Mouse (Mus musculus) forebrain, embryonic 11.5 days (tissue): ENCODE measurements around the gene Zfhx3. TPM values are rescaled to one million over a fixed set of nuclear protein-coding genes. Genes with fewer than 3 reads are reported as not detected.

Experiments used
- ATAC-seq: fragments of 200-750 bp; cut with Nextera tagmentation; replicated peaks from 2 replicates; pipeline ENCODE4 v1.8.0; 2017; ENCODE audit warnings: moderate TSS enrichment; ENCODE audit not compliant: low FRiP score
- DNase-seq: peaks from one replicate; pipeline ENCODE4 v3.0.0-alpha.2; 2017; ENCODE audit warnings: low spot score
- H3K27ac ChIP-seq: fragments of 300-500 bp; sonication (generic); 2 replicates; pipeline ENCODE4 v1.5.1; 2014; ENCODE audit warnings: low read depth, low read length
- H3K27me3 ChIP-seq: fragments of 300-500 bp; sonication (generic); 2 replicates; pipeline ENCODE4 v1.6.1; 2014; ENCODE audit warnings: mild to moderate bottlenecking, low read length, mixed read lengths; ENCODE audit not compliant: control insufficient read depth, insufficient read depth
- H3K36me3 ChIP-seq: fragments of 300-500 bp; sonication (generic); 2 replicates; pipeline ENCODE4 v1.6.1; 2014; ENCODE audit warnings: mild to moderate bottlenecking, low read length, moderate library complexity, mixed read lengths; ENCODE audit not compliant: control insufficient read depth, insufficient read depth
- H3K4me1 ChIP-seq: fragments of 300-500 bp; sonication (generic); replicated peaks from 2 replicates; pipeline ENCODE4 v1.6.1; 2014; ENCODE audit warnings: low read length, mixed read lengths; ENCODE audit not compliant: control insufficient read depth, insufficient read depth
- H3K4me2 ChIP-seq: fragments of 300-500 bp; sonication (generic); 2 replicates; pipeline ENCODE4 v1.6.1; 2014; ENCODE audit warnings: low read depth, mild to moderate bottlenecking, low read length, moderate library complexity, mixed read lengths; ENCODE audit not compliant: severe bottlenecking
- H3K4me3 ChIP-seq: fragments of 300-500 bp; sonication (generic); 2 replicates; pipeline ENCODE4 v1.5.1; 2014; ENCODE audit warnings: low read depth, low read length
- H3K9ac ChIP-seq: fragments of 300-500 bp; sonication (generic); 2 replicates; pipeline ENCODE4 v1.6.1; 2014; ENCODE audit warnings: low read length
- H3K9me3 ChIP-seq: fragments of 300-500 bp; sonication (generic); 2 replicates; pipeline ENCODE4 v1.6.1; 2016; ENCODE audit warnings: low read length, mixed read lengths; ENCODE audit not compliant: control insufficient read depth
- WGBS: fragments of 180-500 bp; shearing (Covaris S2); extraction: QIAGEN DNeasy Blood & Tissue Kit; methylation state at CpG from one replicate; pipeline ENCODE4 v1.1.7; 2014; 5-methylcytosine and 5-hydroxymethylcytosine counted together
- microRNA-seq: library from miRNA; unstranded; fragments of <30 nt; microRNA quantifications from one replicate; pipeline ENCODE4, GENCODE M21; 2016; ENCODE audit not compliant: insufficient number of aligned reads
- polyA plus RNA-seq: library from polyadenylated mRNA; unstranded; fragments of >200 nt; fragmentation: Nextera tagmentation; extraction: Ambion mirVana; gene quantifications from 2 replicates; pipeline ENCODE4 v1.2.1, GENCODE M21; 2014

The Zfhx3 gene
- polyA plus RNA-seq, 1 experiment from 2014 or later: 22.9 TPM

DNA sequence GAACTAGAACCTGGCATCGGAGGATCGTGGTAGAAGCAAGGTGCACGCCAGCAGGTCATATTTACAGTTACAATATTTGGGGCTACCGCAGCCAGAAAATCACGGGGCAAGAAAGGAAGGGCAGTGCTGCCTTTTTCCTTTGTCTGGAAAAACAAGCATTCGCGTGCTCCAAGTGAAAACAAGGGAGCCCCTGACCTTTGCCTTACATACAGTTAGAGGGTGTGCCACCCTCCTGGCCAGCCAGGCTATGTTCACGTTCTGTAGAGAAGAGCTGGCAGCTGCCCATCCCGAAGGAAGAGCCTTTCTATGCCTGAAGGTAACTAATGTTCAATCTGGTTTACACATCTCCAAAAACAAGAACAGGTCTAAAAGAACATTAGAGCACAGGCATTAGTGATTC lies 1064.5 kb downstream of the Zfhx3 start:
- no peaks in the 10 kb centered on the region for H3K27me3 ChIP-seq
- H3K9me3 ChIP-seq: no peaks in the 10 kb centered on the region
- no peak for ATAC-seq
- H3K27ac ChIP-seq: no peak overlapping the region
- H3K4me1 ChIP-seq: no peaks in the 10 kb centered on the region
- WGBS: 87% methylated on average over 9 of the region's 9 CpGs
- no peak for DNase-seq
- no peak overlapping the region for H3K4me3 ChIP-seq
- no peaks in the 10 kb centered on the region for H3K36me3 ChIP-seq
- H3K9ac ChIP-seq: no peak overlapping the region
- no peak overlapping the region for H3K4me2 ChIP-seq

Small RNAs within 50 kb of the gene (microRNA-seq; reads per million reads assigned to microRNA genes)
- not detected for gene Mir3108
